Mouse (Mus musculus) ES-E14 (cell line): ENCODE results near the gene E2f4.

Source experiments
- CHD2 ChIP-seq: IDR thresholded peaks from 2 replicates; pipeline ENCODE4 v1.6.1; 2014; ENCODE audit warnings: mild to moderate bottlenecking, low read depth, low read length, inconsistent platforms
- ZC3H11A ChIP-seq: IDR thresholded peaks from 2 replicates; pipeline ENCODE4 v1.6.1; 2012; ENCODE audit warnings: low read depth, mild to moderate bottlenecking, inconsistent platforms, low read length, borderline replicate concordance
- ZNF384 ChIP-seq: IDR thresholded peaks from 2 replicates; pipeline ENCODE4 v1.6.1; 2012; ENCODE audit warnings: low read depth, low read length, inconsistent platforms

DNA sequence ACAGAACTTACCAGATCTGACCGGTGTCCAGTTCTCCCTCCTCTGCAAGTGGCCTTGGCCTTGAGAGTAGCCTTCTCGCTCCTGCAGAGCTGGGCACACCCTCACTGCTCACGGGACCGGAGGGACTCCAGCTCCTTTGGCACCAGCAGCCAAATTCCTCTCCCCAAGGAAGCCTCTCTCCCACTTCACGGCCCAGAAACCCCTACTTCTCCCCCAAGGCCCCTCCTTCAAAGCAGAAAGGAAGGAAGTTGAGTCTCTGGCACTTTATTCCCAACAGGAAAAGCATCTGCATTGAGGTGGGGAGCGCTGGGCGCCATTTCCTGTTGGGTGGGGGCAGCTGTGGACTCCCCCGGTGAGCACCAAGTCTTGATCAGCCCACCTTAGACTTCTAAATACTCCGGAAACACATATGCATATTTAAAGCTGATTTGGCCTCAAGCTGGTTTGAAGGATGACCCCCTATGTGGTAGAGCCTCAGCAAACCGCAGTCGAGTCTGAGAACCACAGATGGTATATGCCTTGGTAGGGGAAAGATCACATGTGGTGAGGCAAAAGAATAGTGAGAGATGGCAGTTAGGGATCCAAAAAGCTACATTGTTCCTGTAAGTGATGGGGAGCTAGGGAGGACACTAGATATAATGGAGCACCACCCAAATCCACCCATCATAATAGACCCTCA, 1.4 kb upstream of the E2f4 start, which contains the start of gene Exoc3l:
- TF ChIP-seq ZNF384 (no peak), CHD2 (no peak), ZC3H11A (no peak)
